Mouse (Mus musculus) C2C12 (cell line): ENCODE measurements around the gene Pitpnm3.

Source experiments
- CEBPB ChIP-seq: IDR thresholded peaks from one replicate; pipeline ENCODE4 v1.6.1; 2011; ENCODE audit warnings: low read depth, mild to moderate bottlenecking, control low read depth, moderate library complexity
- CTCF ChIP-seq: IDR thresholded peaks from one replicate; pipeline ENCODE4 v1.5.1; 2011; ENCODE audit not compliant: control insufficient read depth, insufficient read depth, insufficient read length
- FOSL1 ChIP-seq: IDR thresholded peaks from one replicate; pipeline ENCODE4 v1.8.0; 2011; ENCODE audit warnings: mild to moderate bottlenecking, low read length; ENCODE audit not compliant: poor library complexity, insufficient read depth, severe bottlenecking
- MAX ChIP-seq: IDR thresholded peaks from one replicate; pipeline ENCODE4 v1.6.1; 2011; ENCODE audit warnings: mild to moderate bottlenecking, control low read depth
- MYOD1 ChIP-seq: IDR thresholded peaks from one replicate; pipeline ENCODE4 v1.6.1; 2011; ENCODE audit warnings: low read depth; ENCODE audit not compliant: control insufficient read depth, insufficient read length
- MYOG ChIP-seq: IDR thresholded peaks from one replicate; pipeline ENCODE4 v1.6.1; 2011; ENCODE audit not compliant: control insufficient read depth, insufficient read length; ENCODE audit errors: extremely low read depth
- USF1 ChIP-seq: IDR thresholded peaks from one replicate; pipeline ENCODE4 v1.6.1; 2011; ENCODE audit warnings: low read depth, mild to moderate bottlenecking, control low read depth, moderate library complexity

GRCm38 (mm10) chr11:72129032-72129894 is 6.3 kb downstream of the Pitpnm3 start:
- TF ChIP-seq CTCF (no peak), USF1 (no peak), MAX (no peak), FOSL1 (no peak), CEBPB (no peak), MYOG (no peak), MYOD1 (no peak)
